Mouse (Mus musculus) T-helper 1 cell (primary cell): ENCODE measurements around the gene Rergl.

ENCODE experiments used
- in situ Hi-C: fragments of 300-600 bp; cut with MboI, MseI; formaldehyde crosslinking; loops from one replicate; pipeline ENCODE4 v1.15.1; 2025; ENCODE audit warnings: high pct_unique_total_duplicates

Rergl gene

DNA sequence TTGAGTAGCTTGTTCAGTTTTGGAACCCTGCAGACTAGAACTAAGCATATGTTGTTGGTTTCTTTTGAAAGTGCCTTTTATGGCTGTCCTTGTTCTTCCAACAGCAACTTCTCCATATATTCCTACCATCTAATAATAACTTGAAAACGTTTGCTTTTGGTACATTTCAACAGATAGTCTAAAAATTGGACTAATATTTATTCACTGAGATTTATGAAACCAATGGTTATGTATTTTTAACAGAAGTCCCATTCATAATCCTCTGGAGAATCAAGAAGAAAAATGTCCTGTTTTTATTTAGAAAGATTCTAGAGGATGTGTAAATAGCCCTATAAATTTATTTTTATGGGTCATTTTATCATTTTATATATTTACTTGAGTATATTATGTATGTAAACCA, at the start of gene Rergl:
Rergl (minus strand) TSS at position 101 of the 400 bp plus-strand sequence.
- in situ Hi-C loops, result no loop called here

DNA sequence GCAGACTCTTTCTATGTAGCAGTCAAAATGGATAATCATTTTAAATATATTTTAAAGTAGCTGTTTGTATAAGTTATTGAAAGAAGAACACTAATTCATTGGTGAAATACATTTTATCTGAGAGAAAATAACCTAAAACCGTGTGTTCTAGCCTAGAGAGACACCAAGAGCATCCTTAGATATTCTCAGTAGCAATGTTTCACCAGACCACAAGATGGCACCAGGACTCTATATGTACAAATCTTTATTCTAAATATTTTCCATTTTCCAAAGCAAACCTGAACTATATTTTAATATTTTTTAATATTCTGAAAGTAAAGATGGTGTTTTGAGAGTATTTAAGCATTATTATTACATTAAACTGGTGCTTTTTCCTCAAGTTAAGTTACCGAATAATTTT, 36.7 kb upstream of the Rergl start:
- in situ Hi-C loops, result no loop called here

- in situ Hi-C loops, result no loop called here
Measured at GRCm38 (mm10) chr6:139525406-139525805, 23.6 kb upstream of the Rergl start.

- in situ Hi-C loops, result no loop called here
Measured at GRCm38 (mm10) chr6:139524288-139524687, 22.5 kb upstream of the Rergl start.

GRCm38 (mm10) chr6:139514938-139515510, 13.2 kb upstream of the Rergl start:
- in situ Hi-C loops, result no loop called here

- in situ Hi-C loops, result no loop called here
Measured at GRCm38 (mm10) chr6:139479730-139480129, 22.0 kb downstream of the Rergl start.

- in situ Hi-C loops, result no loop called here
Measured at GRCm38 (mm10) chr6:139464980-139465379, 36.8 kb downstream of the Rergl start.

DNA sequence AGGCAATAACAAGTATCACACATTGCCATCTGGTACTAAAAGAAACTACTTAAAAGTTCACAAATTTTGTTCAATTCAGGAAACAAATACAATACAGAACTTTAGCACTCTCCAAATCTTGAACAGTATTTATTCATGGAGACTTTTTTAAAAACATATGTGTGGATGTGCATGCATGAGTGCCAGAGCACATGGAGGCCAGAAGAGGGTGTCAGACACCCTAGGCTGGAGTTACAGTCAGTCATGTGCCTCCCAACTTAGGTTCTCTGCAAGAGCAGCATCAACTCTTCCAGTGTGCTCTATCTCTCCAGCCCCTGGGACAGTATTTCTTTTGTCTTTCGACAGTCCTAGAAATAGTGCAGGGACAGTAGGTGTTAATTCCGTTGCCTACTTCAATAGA, 37.5 kb downstream of the Rergl start:
- in situ Hi-C loops, result no loop called here

- in situ Hi-C loops, result no loop called here
Measured at GRCm38 (mm10) chr6:139461094-139461493, 40.7 kb downstream of the Rergl start.

- in situ Hi-C loops, result no loop called here
Measured at GRCm38 (mm10) chr6:139460470-139460869, 41.3 kb downstream of the Rergl start.

GRCm38 (mm10) chr6:139443999-139444398, 57.8 kb downstream of the Rergl start:
- in situ Hi-C loops, result no loop called here
